Mouse (Mus musculus): ENCODE measurements around the gene Adgrd1.

- no peak for TF ChIP-seq EP300 (IDR thresholded peaks at IDR 0.05; ENCODE audit: low read depth)
- no peak for TF ChIP-seq CTCF (IDR thresholded peaks at IDR 0.05; ENCODE audit: low read depth)
Measured at GRCm38 (mm10) chr5:129116299-129116698, 19.7 kb downstream of the Adgrd1 start.
